Mouse (Mus musculus) heart, postnatal 4 days (tissue): ENCODE measurements around the gene Rps3a1. TPM values are rescaled to one million over a fixed set of nuclear protein-coding genes. Genes with fewer than 3 reads are reported as not detected.

Experiments
- DNase-seq: peaks from one replicate; pipeline ENCODE4 v3.0.0; 2021
- total RNA-seq, 2 experiments: library from RNA; stranded (reverse); gene quantifications; 2 replicates each; pipeline ENCODE4 v1.2.3; 2021

The Rps3a1 gene
- total RNA-seq = 100 to 1,000 TPM; 752 to 761 TPM

- peak; percentile 99 for DNase-seq
These were observed at the start of gene Rps3a1 for GRCm38 (mm10) chr3:86142263-86142933. Rps3a1 (minus strand) TSS chr3:86142702.

GRCm38 (mm10) chr3:86187736-86188389 is 45.4 kb upstream of the Rps3a1 start:
- no peak for DNase-seq

GRCm38 (mm10) chr3:86184546-86184945 is 42.0 kb upstream of the Rps3a1 start:
- DNase-seq = no peak

GRCm38 (mm10) chr3:86181107-86181506 is 38.6 kb upstream of the Rps3a1 start:
- no peak for DNase-seq

GRCm38 (mm10) chr3:86179714-86180113 is 37.2 kb upstream of the Rps3a1 start:
- DNase-seq = no peak

- DNase-seq = no peak
These were observed 26.4 kb upstream of the Rps3a1 start for GRCm38 (mm10) chr3:86168841-86169425.

GRCm38 (mm10) chr3:86149521-86149920 is 7.0 kb upstream of the Rps3a1 start:
- DNase-seq = no peak

GRCm38 (mm10) chr3:86149063-86149462 is 6.6 kb upstream of the Rps3a1 start:
- DNase-seq = no peak

- DNase-seq = no peak
These were observed 841 bp upstream of the Rps3a1 start for GRCm38 (mm10) chr3:86143343-86143742.

GRCm38 (mm10) chr3:86142934-86143317 is 424 bp upstream of the Rps3a1 start:
- DNase-seq = no peak

GRCm38 (mm10) chr3:86141886-86142262 is 628 bp downstream of the Rps3a1 start:
- DNase-seq = peak; percentile 38

GRCm38 (mm10) chr3:86141366-86141765 is 1.1 kb downstream of the Rps3a1 start:
- DNase-seq = no peak

- DNase-seq = no peak
These were observed 2.8 kb downstream of the Rps3a1 start for GRCm38 (mm10) chr3:86139660-86140059.

GRCm38 (mm10) chr3:86136936-86137574 is 5.4 kb downstream of the Rps3a1 start:
- no peak for DNase-seq

- DNase-seq = no peak
These were observed 6.5 kb downstream of the Rps3a1 start for GRCm38 (mm10) chr3:86135886-86136563.

GRCm38 (mm10) chr3:86134939-86135638 is 7.4 kb downstream of the Rps3a1 start:
- DNase-seq = no peak

- DNase-seq = peak; percentile 84
These were observed 12.7 kb downstream of the Rps3a1 start for GRCm38 (mm10) chr3:86129757-86130156.

- no peak for DNase-seq
These were observed 19.2 kb downstream of the Rps3a1 start for GRCm38 (mm10) chr3:86123251-86123746.

- no peak for DNase-seq
These were observed 20.3 kb downstream of the Rps3a1 start for GRCm38 (mm10) chr3:86122156-86122555.

- no peak for DNase-seq
These were observed 23.1 kb downstream of the Rps3a1 start for GRCm38 (mm10) chr3:86119237-86119932.

GRCm38 (mm10) chr3:86116951-86117350 is 25.6 kb downstream of the Rps3a1 start:
- no peak for DNase-seq
